In genomic region chr5:136543171-136543570, GRCm38 (mm10) we compare ENCODE assay signal across 15 mouse cellular contexts.
"Had no signal": no experiment of that assay in that cellular context is flagged by ENCODE, and none has a peak within 500 bp of the region (broad histone marks: within the 10 kb centered on the region; RNA-seq: fewer than 3 reads in every experiment).

No protein-coding gene starts in this region.

- H3K9ac ChIP-seq: lung, embryonic 14.5 days; midbrain, embryonic 12.5 days; neural tube, embryonic 12.5 days had no signal

- H3K4me3 ChIP-seq: midbrain, embryonic 12.5 days; neural tube, embryonic 12.5 days had no signal

- DNase-seq: lung, adult 18-20 months; lung, embryonic 14.5 days; lung, postnatal 10 days; lung, postnatal 4 days; midbrain, embryonic 14.5 days; retina, postnatal 1 day; right cerebral cortex, adult 18-20 months; right cerebral cortex, postnatal 25 days; right cerebral cortex, postnatal 4 days; spleen, adult 18-20 months; thymus, adult 18-20 months; thymus, postnatal 14 days; thymus, postnatal 36 days had no signal

- H3K4me2 ChIP-seq: lung, embryonic 14.5 days; midbrain, embryonic 12.5 days; neural tube, embryonic 12.5 days had no signal

- H3K36me3 ChIP-seq: midbrain, embryonic 12.5 days; neural tube, embryonic 12.5 days had no signal

- H3K4me1 ChIP-seq: neural tube, embryonic 12.5 days had no signal

- H3K27ac ChIP-seq: midbrain, embryonic 12.5 days; neural tube, embryonic 12.5 days had no signal

- H3K27me3 ChIP-seq: midbrain, embryonic 12.5 days; neural tube, embryonic 12.5 days had no signal

- H3K9me3 ChIP-seq: midbrain, embryonic 12.5 days; neural tube, embryonic 12.5 days had no signal
